ENCODE assay signal across 9 mouse cellular contexts in the genomic region with DNA sequence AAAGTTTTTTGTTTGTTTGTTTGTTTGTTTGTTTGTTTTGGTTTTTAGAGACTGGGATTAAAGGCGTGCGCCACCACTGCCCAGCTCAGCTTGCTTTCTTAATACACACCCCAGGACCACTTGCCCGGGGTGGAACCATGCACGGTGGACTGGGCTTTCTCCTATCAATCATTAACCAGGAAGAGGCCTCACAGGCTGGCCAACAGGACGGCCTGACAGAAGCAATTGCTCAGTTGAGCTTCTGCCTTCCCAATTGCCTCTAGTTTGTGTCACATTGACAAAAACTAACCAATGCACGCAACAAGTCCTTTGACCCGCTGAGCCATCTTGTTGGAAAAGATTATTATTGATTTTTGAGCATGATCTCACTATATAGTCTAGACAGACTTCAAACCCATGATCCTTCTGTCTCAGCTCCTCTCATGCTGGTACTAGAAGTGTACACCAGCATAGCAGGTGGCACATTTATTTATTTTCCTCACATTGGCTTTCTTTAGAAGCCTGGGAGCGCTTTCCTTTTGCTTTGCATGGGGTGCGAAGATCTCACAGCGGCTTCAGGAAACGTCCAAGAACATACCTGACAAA. TPM values are rescaled to one million over a fixed set of nuclear protein-coding genes. Genes with fewer than 3 reads are reported as not detected.
DNase-seq lines count a peak whose midpoint lies in the region; ATAC-seq and TF ChIP-seq lines count a peak whose summit lies in the region.
"Had no signal": no experiment of that assay in that cellular context is flagged by ENCODE, and none has a peak within 500 bp of the region (broad histone marks: within the 10 kb centered on the region; RNA-seq: fewer than 3 reads in every experiment).

No protein-coding gene starts in this region.

- TF ChIP-seq EP300 in lung, postnatal 0 days (IDR thresholded peaks at IDR 0.05) = no peak

- no peak for DNase-seq in lung, postnatal 0 days (ENCODE audit: low spot score)
- no peak for DNase-seq in lung, postnatal 10 days
- DNase-seq in liver, embryonic 11.5 days (ENCODE audit: low spot score) = no peak
- no peak for DNase-seq in thymus, adult 18-20 months
- DNase-seq in ovary, postnatal 14 days (ENCODE audit: low spot score) = no peak

- 0 out of 2 replicates have a peak, but pooled peaks cover 9% of the 10 kb centered on the region for H3K4me1 ChIP-seq in lung, postnatal 0 days (ENCODE audit: insufficient read depth, low read depth, low read length)
- peaks cover 26% of the 10 kb centered on the region for H3K4me1 ChIP-seq in kidney, embryonic 14.5 days (ENCODE audit: control insufficient read depth, insufficient read depth, low read length)
- H3K4me1 ChIP-seq in liver, embryonic 11.5 days (replicated peaks; ENCODE audit: control insufficient read depth, insufficient read depth, low read length) = no peaks in the 10 kb centered on the region

- 62% methylated on average over 11 of the region's 11 CpGs for WGBS in lung, postnatal 0 days
- WGBS in kidney, embryonic 14.5 days = 73% methylated on average over 11 of the region's 11 CpGs
- WGBS in liver, embryonic 11.5 days = 72% methylated on average over 11 of the region's 11 CpGs

- no peaks in the 10 kb centered on the region for H3K36me3 ChIP-seq in lung, postnatal 0 days (ENCODE audit: insufficient read depth, low read length)
- H3K36me3 ChIP-seq in kidney, embryonic 14.5 days (ENCODE audit: control insufficient read depth, insufficient read depth, low read length) = no peaks in the 10 kb centered on the region
- H3K36me3 ChIP-seq in liver, embryonic 11.5 days (ENCODE audit: control insufficient read depth, insufficient read depth, low read length) = no peaks in the 10 kb centered on the region

- no peak overlapping the region for H3K4me2 ChIP-seq in lung, postnatal 0 days (replicated peaks; ENCODE audit: low read depth, low read length)
- H3K4me2 ChIP-seq in kidney, embryonic 14.5 days (replicated peaks; ENCODE audit: low read depth, low read length) = no peak overlapping the region
- no peak overlapping the region for H3K4me2 ChIP-seq in liver, embryonic 11.5 days

- no peak overlapping the region for H3K4me3 ChIP-seq in lung, postnatal 0 days (ENCODE audit: low read depth, low read length)
- H3K4me3 ChIP-seq in kidney, embryonic 14.5 days (ENCODE audit: low read length) = no peak overlapping the region
- H3K4me3 ChIP-seq in liver, embryonic 11.5 days (ENCODE audit: low read depth, low read length) = no peak overlapping the region
- H3K4me3 ChIP-seq: megakaryocyte, embryonic 14.5 days had no signal

- H3K9me3 ChIP-seq in lung, postnatal 0 days (ENCODE audit: low read length) = no peaks in the 10 kb centered on the region
- no peaks in the 10 kb centered on the region for H3K9me3 ChIP-seq in kidney, embryonic 14.5 days (ENCODE audit: control insufficient read depth, low read length)
- no peaks in the 10 kb centered on the region for H3K9me3 ChIP-seq in liver, embryonic 11.5 days (ENCODE audit: control insufficient read depth, low read length)
- H3K9me3 ChIP-seq: megakaryocyte, embryonic 14.5 days had no signal

- H3K27me3 ChIP-seq in lung, postnatal 0 days (replicated peaks; ENCODE audit: insufficient read depth, low read length) = no peaks in the 10 kb centered on the region
- H3K27me3 ChIP-seq in kidney, embryonic 14.5 days (ENCODE audit: control insufficient read depth, insufficient read depth, low read length) = no peaks in the 10 kb centered on the region
- no peaks in the 10 kb centered on the region for H3K27me3 ChIP-seq in liver, embryonic 11.5 days (replicated peaks; ENCODE audit: control insufficient read depth, insufficient read depth, low read length)
- H3K27me3 ChIP-seq: megakaryocyte, embryonic 14.5 days had no signal

- H3K27ac ChIP-seq in lung, postnatal 0 days (ENCODE audit: low read length) = 0 out of 2 replicates have a peak overlapping the region, but pooled peaks have one; percentile 44
- peak overlapping the region; percentile 14; the same call in 1 of the 2 replicates for H3K27ac ChIP-seq in kidney, embryonic 14.5 days (ENCODE audit: low read depth, low read length)
- no peak overlapping the region for H3K27ac ChIP-seq in liver, embryonic 11.5 days (ENCODE audit: low read depth, low read length)

- no peak overlapping the region for H3K9ac ChIP-seq in lung, postnatal 0 days (replicated peaks; ENCODE audit: low read depth)
- H3K9ac ChIP-seq in kidney, embryonic 14.5 days (ENCODE audit: low read depth, low read length) = no peak overlapping the region
- no peak overlapping the region for H3K9ac ChIP-seq in liver, embryonic 11.5 days (ENCODE audit: low read depth, low read length)

- TF ChIP-seq CTCF in lung, postnatal 0 days (IDR thresholded peaks at IDR 0.05) = no peak

- ATAC-seq in lung, postnatal 0 days = no peak
- ATAC-seq in kidney, embryonic 14.5 days (ENCODE audit: low FRiP score, low TSS enrichment) = peak; percentile 72; the same call in 1 of the 2 replicates
- peak; percentile 71 for ATAC-seq in liver, embryonic 11.5 days (replicated peaks; ENCODE audit: low FRiP score)
- ATAC-seq in CD4-positive, CD25-positive, alpha-beta regulatory T cell, adult 4 months = no peak
- ATAC-seq: hindbrain, embryonic 16.5 days had no signal

RNA-seq across cellular contexts. Expression of a gene that starts 32.9 kb away (rescaled TPM):
- polyA plus RNA-seq in lung, postnatal 0 days (2015; fragmentation: Nextera tagmentation; extraction: Ambion mirVana) = 17.3 and 20.2 TPM in 2 replicates
- 34.0 and 52.2 TPM in 2 replicates for polyA plus RNA-seq in kidney, embryonic 14.5 days (2014; fragmentation: Nextera tagmentation; extraction: Ambion mirVana)
- 14.4 and 16.3 TPM in 2 replicates for polyA plus RNA-seq in liver, embryonic 11.5 days (2014; fragmentation: Nextera tagmentation; extraction: Ambion mirVana)
- under 1 TPM; 0.30 to 0.75 TPM for polyA plus RNA-seq in CD4-positive, CD25-positive, alpha-beta regulatory T cell, adult 4 months (2017; shearing (Covaris generic))

Comparison
In these comparisons a context has a peak if more than half of its experiments do, and no peak if none do; other contexts are left out.
1. ATAC-seq: peak in kidney, embryonic 14.5 days (single experiment) and liver, embryonic 11.5 days (single experiment); none in lung, postnatal 0 days (single experiment) and CD4-positive, CD25-positive, alpha-beta regulatory T cell, adult 4 months (single experiment).